Mouse (Mus musculus): ENCODE measurements around the gene Ivns1abp.

Ivns1abp gene

DNA sequence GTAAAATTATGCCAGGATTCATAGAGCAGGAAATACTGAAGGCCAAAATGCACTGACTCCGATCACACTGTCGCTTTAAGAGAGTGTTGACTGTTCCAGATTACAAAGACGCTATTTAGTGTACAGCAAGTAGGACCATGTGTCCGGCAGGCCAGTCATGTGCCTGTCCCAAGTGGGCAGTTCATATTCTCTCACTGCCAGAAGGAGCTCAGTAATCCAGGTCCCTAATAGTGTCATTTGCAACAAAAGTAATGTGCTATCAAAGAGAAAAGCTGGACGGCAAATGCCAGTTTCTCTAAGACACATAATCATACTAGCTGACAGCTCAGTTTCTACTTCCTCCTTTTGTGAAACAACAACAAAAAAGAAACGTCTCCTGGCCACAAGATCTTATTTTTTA lies 1.3 kb upstream of the Ivns1abp start:
- no peak for DNase-seq

DNA sequence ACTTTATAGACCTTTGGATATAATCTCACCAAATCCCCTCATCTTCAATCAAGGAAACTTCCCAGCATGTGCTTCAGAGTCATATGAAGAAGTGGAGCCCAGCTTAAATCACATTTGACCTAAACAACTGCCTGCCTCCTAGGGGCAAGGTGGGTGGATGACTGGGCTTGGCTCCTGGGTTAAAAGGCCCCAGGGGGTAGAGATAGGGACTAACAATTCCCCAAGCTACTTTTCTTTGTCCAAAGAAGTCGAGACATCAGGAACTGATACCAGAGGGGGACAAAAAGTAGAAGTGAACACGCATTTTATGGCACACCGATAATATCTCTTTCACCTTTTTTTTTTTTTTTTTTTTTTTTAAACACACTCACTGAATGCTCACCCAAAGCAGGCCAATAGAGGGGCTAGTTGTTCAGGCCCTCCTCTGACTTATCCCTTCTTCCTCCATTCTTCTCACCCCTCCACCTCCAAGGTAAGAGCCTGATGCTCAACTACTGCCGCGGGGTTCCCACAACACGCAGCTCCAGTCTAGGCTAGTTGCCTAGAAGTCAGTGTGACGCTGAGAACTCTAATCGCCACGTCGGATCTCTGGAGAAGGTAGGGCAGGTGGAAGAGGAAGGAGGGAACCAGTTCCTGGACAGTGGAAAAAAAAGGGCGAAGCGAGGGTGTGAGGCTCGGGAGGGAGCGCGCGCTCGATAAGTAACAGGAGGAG lies 550 bp upstream of the Ivns1abp start:
- peak; percentile 47 for DNase-seq

DNA sequence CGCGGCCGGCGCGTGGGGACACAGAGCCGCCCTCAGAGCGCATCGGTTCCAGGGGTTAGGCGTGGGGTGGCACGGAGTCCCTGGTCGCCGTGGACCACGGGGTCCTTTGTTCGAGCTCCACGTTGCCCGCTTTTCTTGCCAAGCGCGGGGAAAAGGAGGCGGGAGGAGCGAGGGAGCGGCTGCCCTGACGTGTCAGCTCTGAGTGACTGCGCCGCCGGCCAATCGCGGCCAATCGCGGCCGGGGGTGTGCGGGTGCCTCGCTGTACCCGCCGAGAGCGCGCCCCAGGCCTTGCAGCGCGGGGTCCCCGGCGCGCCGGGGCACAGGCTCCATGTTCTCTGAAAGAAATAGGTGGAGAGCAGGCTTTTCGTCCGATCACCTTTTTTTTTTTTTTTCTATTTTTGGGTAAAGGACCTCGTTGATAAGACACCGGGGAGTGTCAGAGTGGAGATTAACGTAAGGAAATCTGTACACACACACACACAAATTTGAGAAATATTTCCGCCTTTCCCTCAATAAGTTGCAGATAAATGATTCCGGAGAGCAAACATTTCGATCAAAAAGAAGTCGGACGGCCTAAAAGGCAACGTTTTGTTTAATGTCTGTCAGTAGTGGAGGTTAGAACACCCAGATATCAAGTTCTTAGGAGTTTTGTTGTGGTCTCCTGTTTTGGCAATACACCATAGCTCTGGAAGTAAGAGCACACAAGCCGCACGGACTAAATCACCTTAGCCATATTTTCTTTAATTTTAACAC lies 1.0 kb downstream of the Ivns1abp start:
- DNase-seq = peak; percentile 98

DNA sequence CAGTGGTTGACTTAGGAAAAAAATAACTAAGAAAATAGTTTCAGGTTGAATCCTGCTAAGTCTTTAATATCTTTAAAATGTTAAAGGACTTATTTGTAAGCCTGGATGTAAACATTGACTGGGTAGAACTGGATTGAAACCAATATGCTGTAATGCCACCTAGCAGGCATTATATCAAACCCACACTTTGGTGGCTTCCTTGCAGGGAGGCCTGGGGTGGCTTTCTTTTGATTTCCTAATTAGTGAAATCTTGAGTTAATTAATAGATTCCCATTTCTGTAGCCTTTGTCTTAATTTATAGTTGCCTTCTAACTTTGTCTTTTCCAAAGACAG lies 1.6 kb downstream of the Ivns1abp start:
- DNase-seq = no peak

DNA sequence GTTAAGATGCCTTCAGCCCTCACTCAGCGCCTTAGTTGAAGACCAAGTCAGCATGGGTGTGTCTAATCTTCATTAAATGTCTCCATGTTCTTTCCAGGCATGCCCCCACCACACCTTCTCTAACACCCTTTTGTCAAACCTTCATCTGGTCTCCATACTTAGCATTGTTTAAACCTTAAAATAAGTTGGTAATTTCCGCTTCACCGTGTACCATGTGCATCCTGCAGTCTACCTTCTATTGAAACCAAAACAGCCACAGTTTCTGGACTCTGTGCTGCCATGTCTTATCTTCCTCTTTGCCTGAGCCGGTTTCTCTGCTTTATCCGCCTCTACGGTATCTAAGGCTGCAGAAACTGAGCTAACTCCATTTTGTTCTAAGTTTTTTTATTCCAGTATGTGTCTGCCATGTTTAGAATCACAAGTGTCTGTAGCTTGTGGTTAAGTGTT lies 2.4 kb downstream of the Ivns1abp start:
- no peak for DNase-seq

DNA sequence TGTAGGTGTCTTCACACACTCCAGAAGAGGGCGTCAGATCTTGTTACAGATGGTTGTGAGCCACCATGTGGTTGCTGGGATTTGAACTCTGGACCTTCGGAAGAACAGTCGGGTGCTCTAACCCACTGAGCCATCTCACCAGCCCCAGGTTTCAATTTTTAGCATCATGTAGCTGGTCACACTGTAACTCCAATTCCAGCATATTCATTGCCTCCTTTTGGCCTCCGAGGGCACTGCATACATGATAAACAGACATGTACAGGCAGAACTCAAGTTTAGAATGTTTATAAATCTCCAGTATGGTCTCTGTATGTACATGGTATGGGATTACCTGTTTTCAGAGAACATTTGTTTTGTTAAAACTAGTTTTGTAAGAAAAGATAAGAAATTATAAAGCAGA lies 4.0 kb downstream of the Ivns1abp start:
- DNase-seq = peak; percentile 35

DNA sequence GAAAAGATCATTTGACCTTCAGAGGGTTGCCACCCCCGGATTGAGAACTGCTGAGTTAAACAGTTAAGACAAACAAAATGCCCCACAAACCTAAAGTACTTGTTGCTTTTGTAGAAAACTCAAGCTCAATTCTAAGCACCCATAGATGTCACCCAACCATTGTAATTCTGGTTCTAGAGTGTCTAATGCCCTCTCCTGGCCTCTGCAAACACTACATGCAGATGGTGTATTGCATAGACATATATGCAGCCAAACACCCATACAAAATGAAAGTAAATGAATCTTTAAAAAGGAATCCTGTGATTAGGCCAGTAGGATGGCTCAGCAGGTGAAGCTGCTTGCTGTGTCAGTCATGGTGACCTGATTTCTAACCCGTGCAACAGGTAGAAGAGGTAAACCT lies 8.6 kb downstream of the Ivns1abp start:
- DNase-seq = peak; percentile 74

DNA sequence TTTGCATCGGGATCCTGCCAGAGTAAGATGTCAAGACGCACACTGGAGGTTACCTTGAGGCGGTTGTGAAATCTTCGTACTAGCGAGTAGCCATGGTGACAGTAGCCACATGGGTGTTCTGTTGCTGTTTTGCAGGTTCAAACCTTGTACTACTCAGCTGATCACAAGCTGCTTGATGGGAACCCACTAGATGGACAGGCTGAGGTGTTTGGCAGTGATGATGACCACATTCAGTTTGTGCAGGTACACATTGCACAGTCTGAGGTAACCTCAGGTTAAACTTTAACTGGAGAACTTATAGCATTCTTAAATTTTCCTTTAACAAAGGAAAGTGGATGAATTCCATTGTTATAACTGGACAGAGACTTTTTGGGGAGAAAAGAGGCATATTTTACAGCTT lies 11.7 kb downstream of the Ivns1abp start:
- DNase-seq = no peak

DNA sequence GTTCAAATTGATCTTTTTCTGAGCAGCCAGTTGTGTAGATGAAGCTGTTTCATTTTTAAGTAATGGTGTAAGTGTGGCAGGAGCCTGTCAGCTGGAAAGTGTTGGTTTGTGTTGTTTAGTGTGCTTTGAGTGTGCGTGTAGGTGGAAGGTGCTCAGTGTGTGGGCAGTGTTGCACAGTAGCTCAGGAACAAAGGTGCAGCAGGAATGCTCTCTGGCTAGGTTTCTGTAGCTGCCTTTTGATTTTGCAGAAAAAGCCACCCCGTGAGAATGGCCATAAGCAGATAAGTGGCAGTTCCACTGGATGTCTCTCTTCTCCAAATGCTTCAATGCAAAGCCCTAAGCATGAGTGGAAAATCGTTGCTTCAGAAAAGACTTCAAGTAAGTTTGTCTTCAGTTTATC lies 15.1 kb downstream of the Ivns1abp start:
- no peak for DNase-seq

DNA sequence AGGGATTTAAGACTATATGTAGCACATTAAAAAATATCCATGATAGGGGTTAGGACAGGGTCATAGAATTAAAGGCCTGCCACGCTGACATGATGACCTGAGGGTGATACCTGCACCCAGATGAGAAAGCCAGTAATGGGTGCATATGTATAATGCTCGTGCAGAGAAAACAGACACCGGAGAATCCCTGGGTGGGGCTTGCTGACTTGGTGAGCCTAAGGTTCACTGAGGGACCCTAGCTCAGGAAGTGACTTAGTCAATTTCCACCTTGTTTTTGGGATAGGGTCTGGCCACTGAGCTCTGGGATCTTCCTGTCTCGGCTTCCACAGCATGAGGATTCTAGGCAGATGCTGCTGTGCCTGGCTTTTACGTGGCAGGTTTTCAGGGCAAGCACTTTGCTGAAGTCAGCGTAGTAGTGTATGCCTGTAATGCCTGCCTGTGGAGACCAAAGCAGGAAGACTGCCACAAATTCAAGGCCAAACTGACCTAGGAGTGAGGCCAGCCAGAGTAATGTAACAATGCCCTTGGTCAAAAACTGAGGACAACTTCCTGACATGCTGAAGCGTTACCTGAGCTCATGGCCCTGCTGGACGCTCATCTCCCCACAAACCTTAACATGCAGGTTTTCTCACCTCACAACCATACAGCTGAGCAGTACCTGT lies 22.8 kb downstream of the Ivns1abp start:
- DNase-seq = no peak

DNA sequence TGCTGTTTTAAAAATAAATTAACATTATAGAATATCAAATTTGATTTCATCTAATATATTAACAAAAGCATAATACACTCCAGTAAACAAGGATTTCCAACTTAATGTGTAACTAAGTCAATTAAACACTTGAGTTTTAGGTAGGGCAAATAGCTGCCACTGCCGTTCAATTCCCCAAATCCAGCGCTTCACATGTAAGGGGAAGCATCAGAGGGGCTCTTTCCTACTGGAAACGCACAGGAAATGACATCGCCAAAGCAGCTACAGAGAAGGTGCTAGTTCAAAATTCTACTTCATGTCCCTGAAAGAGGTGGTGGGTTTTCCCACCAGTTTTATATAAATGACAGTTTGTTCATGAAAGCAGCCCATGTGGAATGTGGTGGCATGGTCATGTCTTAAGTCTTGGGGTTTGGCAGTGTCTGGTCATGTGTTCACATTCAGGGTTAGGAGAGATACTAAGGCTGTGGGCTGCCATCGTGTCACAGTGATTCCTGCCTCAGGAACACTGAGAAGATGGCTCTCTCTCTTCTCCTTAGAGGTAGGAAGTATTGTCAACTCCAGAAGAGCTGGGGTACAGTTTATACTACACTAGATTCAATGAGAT lies 23.5 kb downstream of the Ivns1abp start:
- DNase-seq = no peak

DNA sequence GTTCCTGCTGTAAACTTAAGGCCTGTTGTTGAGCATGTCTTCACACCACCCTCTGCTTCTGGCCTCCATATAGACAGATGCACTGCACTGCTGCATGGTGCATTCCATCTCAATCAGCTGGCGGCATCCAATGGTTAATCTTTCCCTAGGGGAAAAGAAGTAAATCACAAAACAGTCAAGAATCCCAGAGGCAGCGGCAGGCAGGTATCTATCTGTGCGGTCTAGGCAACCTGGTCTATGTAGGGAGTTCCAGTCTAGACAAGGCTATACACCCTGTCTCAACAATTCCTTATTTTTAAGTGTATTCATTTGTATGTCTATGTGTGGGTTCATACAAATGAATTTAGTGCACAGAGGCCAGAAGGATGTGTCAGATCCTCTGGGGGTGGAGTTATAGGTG lies 24.2 kb downstream of the Ivns1abp start:
- DNase-seq = no peak

DNA sequence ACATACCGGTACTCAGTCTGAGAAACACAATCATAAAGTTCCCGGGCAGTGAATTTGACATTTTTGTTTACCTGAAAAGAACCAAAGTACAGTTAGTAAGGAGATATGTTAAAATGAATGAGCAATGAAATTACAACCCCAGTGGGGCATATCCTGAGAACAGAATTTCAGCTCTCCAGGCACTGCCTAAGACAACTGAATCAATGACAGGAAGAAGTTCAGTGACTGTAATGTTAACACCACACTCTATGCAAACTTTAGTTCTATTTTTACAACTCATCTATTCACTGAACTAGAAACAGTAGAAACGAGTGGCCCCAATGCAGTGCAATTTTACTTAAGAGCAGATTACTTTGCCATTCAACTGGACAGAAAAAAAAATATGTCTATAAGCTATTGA lies 26.3 kb downstream of the Ivns1abp start:
- no peak for DNase-seq

DNA sequence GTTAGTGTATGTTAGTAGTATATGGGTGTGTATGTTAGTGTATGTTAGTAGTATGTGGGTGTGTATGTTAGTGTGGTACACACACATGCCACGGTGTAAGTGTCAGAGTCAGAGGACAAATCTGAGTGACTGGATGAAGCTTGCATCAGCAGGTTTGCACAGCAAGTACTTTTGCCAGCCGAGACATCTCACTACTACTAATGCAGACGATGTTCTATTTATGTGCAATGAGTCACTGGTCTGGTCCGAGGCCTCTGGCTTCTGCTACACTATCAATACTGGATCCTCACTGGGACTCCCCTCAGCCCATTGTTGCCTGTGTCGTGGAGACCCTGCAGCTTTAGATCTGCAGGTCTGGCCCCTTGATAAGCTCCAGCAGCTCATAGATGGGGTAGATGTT lies 27.3 kb downstream of the Ivns1abp start:
- DNase-seq = no peak

DNA sequence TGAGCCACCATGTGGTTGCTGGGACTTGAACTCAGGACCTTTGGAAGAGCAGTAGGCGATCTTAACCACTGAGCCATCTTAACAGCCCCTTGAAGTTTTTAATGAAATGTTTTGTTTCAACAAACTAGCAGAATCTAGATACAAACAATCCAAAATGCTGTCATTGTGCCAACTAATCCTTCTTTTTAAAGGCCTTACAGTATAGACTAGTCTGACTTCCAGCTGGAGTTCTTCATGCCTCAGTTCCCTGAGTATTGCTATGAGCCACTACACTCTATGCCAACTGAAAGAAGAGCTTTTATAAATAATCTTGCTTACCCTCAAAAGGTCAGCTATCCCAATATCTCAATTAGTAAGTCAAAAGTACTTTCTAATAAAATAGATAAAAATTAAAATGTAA lies 28.5 kb downstream of the Ivns1abp start:
- DNase-seq = no peak

DNA sequence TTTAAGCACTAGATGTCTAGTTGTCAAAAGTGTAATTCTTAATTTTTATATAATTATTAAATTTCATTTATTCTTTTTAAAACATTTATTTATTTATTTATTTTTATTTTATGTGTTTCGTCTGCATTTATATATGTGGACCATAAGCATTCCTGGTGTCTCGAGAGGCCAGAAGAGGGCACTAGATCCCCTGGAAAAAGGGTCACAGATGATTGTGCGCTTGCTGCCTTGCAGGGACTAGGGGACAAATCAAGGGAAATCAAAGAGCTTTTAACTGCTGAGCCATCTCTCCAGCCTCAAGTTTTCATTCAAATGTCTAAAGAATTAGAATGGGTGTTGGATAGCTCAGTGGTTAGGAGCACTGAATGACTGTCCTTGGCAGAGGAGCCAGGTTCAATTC lies 33.1 kb downstream of the Ivns1abp start:
- peak; percentile 38 for DNase-seq

DNA sequence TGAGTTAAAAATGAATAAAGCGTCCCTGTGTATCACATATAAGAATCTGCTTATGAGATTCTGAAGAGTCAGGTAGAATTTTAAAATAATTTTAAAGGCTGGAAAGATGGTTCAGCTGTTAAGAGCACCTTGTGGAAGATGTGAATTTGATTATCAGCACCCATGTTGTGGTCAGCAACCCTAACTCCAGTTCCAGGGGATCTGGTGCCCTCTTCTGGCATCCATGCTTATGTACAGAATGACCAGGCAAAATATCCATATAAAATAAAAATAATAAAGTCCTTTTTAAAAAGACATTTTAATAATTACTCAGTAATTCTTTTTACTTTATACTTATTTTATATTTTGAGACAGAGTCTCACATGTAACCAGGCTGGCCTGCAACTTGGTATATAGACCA lies 45.8 kb downstream of the Ivns1abp start:
- DNase-seq = no peak

DNA sequence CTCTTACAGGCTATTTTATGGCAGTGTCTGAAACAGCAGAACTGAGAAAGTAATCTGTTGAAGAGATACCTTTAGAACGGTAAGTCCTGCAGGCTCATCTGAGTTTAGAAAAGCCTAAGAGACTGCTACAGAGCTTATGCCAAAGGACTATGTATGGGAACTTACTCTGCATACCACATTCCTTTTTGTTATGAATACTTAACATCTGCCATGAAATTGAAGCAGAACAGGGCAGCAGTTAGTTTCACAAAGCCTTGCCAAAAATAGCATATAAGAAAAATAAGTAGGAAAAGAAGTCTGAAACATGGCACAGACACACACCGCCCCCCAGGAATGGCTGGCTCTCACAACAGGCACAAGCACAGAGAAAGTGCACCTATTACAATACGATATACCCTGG lies 65.5 kb downstream of the Ivns1abp start:
- no peak for DNase-seq

Data from thymus, postnatal 4 days (tissue).